Mouse (Mus musculus): ENCODE results near the gene Arhgap6.

GRCm38 (mm10) chrX:169112662-169113061 is 317.8 kb downstream of the Arhgap6 start:
- no peak for TF ChIP-seq CTCF (IDR thresholded peaks at IDR 0.05; ENCODE audit: extremely low read depth, insufficient read depth, insufficient read length, insufficient replicate concordance)
- no peak for TF ChIP-seq POLR2A (IDR thresholded peaks at IDR 0.05; ENCODE audit: low read depth, low read length)
